Mouse (Mus musculus) left cerebral cortex, adult 2 months (tissue): Measurements from ENCODE around the gene Mpped2. TPM values are rescaled to one million over a fixed set of nuclear protein-coding genes. Genes with fewer than 3 reads are reported as not detected.

Experiments
- DNase-seq, 2 experiments: peaks; one replicate each; pipeline ENCODE4 v3.0.0; 2021 to 2022; ENCODE audit warnings: low spot score in 2 of 2, mixed read lengths in 1 of 2; ENCODE audit errors: extremely low spot score in 1 of 2
- H3K27ac ChIP-seq: fragments of 200-600 bp; 2 replicates; pipeline ENCODE4 v1.8.1; 2022
- H3K4me3 ChIP-seq: fragments of 200-600 bp; 2 replicates; pipeline ENCODE4 v1.8.1; 2022
- CTCF ChIP-seq: fragments of 200-600 bp; IDR thresholded peaks from 2 replicates; pipeline ENCODE4 v1.8.1; 2022; ENCODE audit warnings: antibody characterized with exemption, mild to moderate bottlenecking, moderate library complexity
- intact Hi-C: fragments of 180-260 bp; cut with DNase I; formaldehyde crosslinking; loops from one replicate; pipeline ENCODE4 v1.15.1; 2025
- total RNA-seq, 2 experiments: library from RNA; stranded (reverse); gene quantifications; 2 replicates each; pipeline ENCODE4 v1.2.3; 2021

The Mpped2 gene
- total RNA-seq, 2 experiments from 2014 or later, result 30.7 to 32.8 TPM

DNA sequence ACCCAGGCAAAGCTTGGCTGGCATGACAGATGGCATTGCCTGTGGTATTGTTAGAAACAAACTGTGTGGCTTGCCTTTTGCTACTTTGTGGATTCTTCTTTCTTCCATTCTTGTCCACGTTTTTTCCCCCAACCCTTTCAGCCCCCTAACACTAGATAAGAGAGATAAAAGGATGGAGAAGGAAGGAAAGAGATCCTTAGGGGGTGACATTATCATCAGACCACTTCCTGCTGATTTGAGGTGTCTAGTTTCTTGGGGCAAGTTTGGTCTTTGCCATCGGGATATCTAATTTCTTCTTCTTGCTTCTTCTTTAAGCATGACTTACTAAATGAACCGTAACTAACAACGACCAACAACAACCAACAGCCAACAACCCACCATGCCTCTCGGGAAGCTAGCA is 40.3 kb downstream of the Mpped2 start:
- no peak overlapping the region for H3K4me3 ChIP-seq
- intact Hi-C loops, result no loop called here
- TF ChIP-seq CTCF, result no peak
- DNase-seq, result no peak
- no peak overlapping the region for H3K27ac ChIP-seq

DNA sequence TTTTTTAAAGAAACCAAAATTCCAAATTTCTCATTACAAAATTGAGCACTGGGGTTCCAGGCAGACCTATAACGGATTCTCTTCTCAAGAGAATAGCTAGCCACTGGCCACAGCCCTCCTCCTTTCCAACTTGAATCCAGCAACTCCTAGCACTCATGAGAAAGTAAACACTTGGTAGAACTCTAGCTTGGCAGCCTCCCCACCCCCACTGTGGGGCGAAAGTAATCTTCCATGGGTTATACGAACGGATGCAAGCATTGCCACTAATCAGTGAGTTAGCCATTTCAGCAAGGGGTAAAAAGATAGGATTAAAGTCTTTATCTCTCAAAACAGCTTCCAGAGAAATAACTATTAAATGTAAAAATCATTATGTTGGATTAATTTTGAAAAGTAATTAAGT is 40.9 kb downstream of the Mpped2 start:
- TF ChIP-seq CTCF, result no peak
- DNase-seq, result no peak
- intact Hi-C loops, result no loop called here
- Histone ChIP-seq H3K27ac (no peak overlapping the region), H3K4me3 (no peak overlapping the region)

DNA sequence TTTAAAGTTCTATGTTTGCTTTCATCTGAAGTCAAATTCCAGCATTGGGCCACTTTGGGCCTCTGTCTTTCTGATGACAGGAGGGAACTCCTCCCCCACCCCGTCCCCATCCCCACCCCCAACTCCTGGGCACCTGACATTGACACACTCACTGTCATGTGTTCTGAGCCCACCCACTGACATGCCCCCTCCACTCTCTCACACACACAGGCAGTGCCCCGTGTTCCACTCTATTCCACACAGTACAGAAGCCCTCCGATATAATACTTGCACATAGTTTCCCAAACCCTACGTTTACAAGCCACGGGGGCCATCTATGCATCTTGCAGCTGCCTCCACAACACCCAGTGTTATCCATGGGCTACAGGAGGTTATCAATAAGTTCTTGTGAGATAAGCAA is 42.1 kb downstream of the Mpped2 start:
- no peak overlapping the region for H3K27ac ChIP-seq
- TF ChIP-seq CTCF, result no peak
- intact Hi-C loops, result no loop called here
- DNase-seq, result no peak
- H3K4me3 ChIP-seq, result no peak overlapping the region

DNA sequence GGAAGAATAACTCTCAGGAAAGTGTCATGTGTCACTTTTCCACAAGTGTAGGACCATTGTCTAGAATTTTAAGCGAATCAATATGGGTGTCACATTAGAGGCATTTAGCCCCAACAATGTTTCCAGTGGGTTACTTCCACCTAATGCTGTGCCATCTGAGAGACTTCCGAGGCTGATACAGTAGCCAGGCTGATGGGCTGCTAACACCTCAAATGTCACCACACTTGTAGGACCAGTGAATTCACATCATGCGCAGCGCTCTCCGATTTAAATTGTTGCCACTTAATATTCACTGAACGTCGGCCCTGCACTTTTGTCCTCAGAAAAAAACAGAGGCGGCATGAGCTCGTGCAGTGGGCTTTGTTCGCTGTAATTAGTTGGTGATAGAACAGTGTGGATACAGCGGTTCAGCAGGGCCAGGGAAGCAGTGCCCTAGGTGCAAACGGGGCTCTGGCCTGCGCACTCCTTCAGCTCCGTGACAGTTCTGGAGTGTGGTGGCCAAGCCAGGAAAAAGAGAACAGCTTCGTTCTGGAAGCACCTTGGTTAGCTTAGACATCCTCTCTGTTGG is 42.8 kb downstream of the Mpped2 start:
- no peak overlapping the region for H3K27ac ChIP-seq
- DNase-seq, result no peak

DNA sequence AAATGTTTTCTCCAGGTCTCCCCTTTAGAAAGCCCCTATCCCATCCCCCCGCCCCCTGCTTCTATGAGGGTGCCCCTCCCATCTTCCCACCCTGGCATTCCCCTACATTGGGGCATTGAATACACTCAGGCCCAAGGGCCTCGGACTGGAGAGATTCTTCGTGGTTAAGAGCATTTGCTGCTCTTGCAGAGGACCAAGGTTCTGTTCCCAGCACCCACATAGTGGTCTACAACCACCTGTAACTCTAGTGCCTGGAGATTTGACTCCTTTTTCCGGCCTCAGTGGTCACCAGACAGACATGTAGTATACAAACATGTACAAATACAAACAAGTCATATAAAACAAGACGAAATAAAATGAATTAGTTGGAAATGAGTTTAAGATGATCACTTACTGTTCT is 45.9 kb downstream of the Mpped2 start:
- Histone ChIP-seq H3K4me3 (no peak overlapping the region), H3K27ac (no peak overlapping the region)
- DNase-seq, result no peak
- TF ChIP-seq CTCF, result no peak
- intact Hi-C loops, result no loop called here

More for the DNA sequence above, 42.8 kb downstream of the Mpped2 start:
- intact Hi-C loops, result no loop called here
- no peak overlapping the region for H3K4me3 ChIP-seq
- no peak for TF ChIP-seq CTCF

DNA sequence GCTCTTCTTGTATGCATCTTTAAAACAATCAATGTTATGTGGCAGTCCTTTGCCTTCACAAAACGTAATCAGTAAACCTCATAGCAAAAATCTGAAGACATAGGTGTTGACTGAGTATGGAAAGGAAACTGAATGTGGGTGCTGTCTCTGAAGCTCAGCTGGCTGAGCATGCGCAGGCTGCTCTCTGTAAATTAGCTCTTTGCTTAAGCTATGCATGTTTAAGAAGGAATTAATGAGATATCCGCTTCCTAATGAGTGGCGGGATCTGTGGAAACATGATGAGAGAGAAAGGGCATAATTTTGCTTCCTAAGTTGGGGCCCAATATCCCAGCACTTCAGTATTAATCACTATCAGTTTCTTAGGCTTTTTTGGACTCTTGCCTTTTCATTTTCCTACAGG is 51.0 kb downstream of the Mpped2 start:
- no peak for DNase-seq
- no peak for TF ChIP-seq CTCF
- H3K4me3 ChIP-seq, result no peak overlapping the region
- H3K27ac ChIP-seq, result no peak overlapping the region
- intact Hi-C loops, result no loop called here

DNA sequence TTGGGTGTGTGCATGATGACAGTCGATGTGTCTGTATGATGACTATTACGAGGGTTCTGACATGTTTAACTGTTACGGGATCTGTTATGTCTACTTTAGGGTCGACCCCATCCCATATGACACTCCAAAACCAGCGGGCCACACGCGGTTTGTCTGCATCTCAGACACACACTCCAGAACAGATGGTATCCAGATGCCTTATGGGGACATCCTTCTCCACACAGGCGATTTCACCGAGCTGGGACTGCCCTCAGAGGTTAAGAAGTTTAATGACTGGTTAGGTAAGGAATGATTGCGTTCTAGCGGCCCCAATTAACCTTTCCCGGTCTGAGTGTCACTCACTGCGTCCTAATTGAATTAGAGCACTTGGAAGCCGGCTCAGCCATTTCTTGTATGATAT is 51.5 kb downstream of the Mpped2 start:
- no peak overlapping the region for H3K27ac ChIP-seq
- intact Hi-C loops, result no loop called here
- H3K4me3 ChIP-seq, result no peak overlapping the region
- no peak for TF ChIP-seq CTCF
- no peak for DNase-seq

DNA sequence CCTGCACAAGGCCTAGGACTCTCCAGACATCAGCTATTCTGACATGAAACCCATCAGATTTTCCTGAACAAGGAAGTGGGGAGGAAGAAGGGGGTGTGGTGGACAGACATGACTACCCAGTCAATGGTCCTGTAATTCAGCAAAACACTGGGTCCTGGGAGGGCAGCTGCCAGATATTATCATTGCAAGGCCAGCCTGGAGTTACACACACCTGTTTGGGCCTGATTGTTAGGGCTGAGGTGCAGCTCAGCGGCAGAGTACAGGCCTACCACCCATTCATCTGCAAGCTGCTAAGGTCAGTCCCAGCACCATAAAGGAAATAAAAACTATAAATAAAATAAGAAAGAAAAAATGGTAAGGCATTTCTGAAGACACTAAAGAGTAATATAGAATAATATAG is 52.3 kb downstream of the Mpped2 start:
- TF ChIP-seq CTCF, result no peak
- intact Hi-C loops, result no loop called here
- H3K27ac ChIP-seq, result no peak overlapping the region

DNA sequence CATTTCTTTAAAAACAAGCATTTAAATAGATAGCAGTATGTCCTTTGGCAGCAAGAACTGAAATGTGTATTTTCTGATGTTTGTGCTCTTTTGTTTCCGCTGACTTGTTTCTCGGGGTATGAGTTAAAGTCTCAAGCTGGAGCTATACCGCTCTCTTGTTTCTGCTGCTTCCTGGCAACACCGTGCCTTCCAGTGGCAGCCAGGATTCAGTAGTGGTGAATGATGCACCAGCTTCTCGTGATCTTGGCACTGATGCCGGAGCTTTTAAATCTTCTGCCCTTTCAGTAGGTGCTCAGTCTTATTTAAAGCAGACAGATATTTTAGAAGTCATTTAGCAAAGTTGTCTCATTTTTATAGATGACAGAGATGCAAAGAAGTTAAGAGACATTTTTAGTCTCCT is 53.1 kb downstream of the Mpped2 start:
- intact Hi-C loops, result no loop called here
- TF ChIP-seq CTCF, result no peak
- peak in 1 of 2 experiments; percentile 29 for DNase-seq
- no peak overlapping the region for H3K27ac ChIP-seq
- H3K4me3 ChIP-seq, result no peak overlapping the region

More for the DNA sequence above, 52.3 kb downstream of the Mpped2 start:
- no peak overlapping the region for H3K4me3 ChIP-seq
- DNase-seq, result no peak

DNA sequence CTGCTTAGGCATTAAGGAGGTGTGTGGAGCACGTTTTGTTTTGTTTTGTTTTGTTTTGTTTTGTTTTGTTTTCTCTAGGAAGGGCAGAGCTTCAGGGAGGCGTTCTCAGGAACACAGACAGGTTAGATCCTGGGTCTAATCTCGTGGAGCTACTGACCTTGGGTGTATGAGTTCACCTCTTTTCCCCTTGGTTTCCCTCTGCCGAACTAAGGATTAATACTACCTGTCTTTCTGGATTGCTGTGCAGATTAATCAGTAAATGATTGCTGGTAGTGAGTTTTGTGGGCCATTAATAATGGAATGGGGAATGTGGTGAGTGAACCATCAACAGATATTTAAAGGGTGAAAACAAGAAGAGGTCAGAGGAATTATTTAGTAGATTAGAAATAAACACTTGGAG is 53.8 kb downstream of the Mpped2 start:
- no peak overlapping the region for H3K4me3 ChIP-seq
- TF ChIP-seq CTCF, result no peak
- no peak for DNase-seq
- intact Hi-C loops, result no loop called here
- no peak overlapping the region for H3K27ac ChIP-seq

DNA sequence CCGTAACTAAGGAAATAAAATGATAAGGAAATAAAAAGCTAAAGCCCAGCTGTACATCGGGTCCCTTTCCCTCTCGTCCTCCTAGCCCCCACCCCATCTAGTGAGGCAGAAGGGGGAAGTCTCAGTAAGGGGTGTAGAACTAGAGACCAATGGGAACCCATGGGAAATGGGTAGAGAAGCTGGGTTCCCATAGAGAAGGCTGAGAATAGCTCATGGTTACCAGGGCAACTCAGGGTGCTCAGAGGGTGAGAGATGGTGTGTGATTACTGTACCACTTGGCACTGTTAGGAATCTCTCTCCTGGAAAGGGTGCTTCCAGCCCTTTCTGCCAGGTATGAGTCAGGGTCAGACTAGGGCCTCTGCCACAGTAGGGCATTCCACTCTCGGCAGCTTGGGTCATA is 54.3 kb downstream of the Mpped2 start:
- TF ChIP-seq CTCF, result no peak
- Histone ChIP-seq H3K4me3 (no peak overlapping the region), H3K27ac (no peak overlapping the region)
- DNase-seq, result peak in 1 of 2 experiments; percentile 29
- intact Hi-C loops, result no loop called here

DNA sequence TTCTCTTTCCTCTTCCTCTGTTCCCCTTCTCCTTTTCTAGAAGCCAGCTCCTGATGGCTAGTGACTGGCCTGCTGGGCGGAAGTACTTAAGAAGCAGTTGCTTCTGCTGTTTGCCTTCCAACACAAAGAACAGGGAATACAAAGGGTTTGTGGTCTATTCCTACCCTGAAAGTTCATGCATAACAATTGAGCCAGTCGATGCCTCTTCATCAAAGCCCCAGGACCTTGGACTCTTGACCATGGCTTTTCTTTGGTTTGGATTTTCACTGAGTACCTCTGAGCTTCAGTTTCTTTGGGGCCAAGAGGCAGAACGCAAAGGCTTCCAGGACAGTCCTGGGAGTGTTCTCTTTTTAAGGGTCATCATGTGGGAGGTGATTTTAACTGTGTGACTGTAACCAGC is 57.8 kb downstream of the Mpped2 start:
- H3K27ac ChIP-seq, result no peak overlapping the region
- no peak for DNase-seq
- no peak for TF ChIP-seq CTCF
- no peak overlapping the region for H3K4me3 ChIP-seq
- intact Hi-C loops, result no loop called here

DNA sequence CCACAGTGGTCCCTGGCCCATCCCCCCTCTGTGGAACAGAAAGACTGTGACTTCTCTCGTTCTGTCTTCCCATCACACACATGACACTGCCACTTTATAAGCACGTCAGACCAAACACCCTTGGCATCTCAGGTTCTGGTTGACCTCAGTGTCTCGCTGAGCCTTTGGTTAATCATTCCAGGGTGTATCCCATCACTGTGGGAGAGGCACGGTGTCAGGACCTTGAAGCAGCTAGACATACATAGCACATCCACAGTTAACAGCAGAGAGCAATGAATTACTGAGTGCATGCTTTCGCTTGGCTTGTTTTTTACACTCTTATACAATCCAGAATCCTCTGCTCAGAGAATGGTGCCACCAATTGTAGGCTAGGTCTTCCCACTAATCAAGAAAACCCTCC is 60.6 kb downstream of the Mpped2 start:
- Histone ChIP-seq H3K27ac (no peak overlapping the region), H3K4me3 (no peak overlapping the region)
- no peak for TF ChIP-seq CTCF
- intact Hi-C loops, result no loop called here
- no peak for DNase-seq
